Mouse (Mus musculus) frontal cortex, adult (tissue): ENCODE measurements around the gene Eif3k.
A peak's percentile ranks its signal among the peaks of the same experiment; 100 is the strongest.
"Not testable (repeated sequence)": the region's sequence is repeated elsewhere in the genome, so short reads cannot be mapped to it uniquely, and the experiment has no call there.

Experiments
- ATAC-seq: cut with Nextera tagmentation; 2 replicates; pipeline ENCODE4 v1.9.2; 2017; ENCODE audit warnings: mild to moderate bottlenecking, moderate library complexity, mixed read lengths; ENCODE audit not compliant: low TSS enrichment

Eif3k gene

DNA sequence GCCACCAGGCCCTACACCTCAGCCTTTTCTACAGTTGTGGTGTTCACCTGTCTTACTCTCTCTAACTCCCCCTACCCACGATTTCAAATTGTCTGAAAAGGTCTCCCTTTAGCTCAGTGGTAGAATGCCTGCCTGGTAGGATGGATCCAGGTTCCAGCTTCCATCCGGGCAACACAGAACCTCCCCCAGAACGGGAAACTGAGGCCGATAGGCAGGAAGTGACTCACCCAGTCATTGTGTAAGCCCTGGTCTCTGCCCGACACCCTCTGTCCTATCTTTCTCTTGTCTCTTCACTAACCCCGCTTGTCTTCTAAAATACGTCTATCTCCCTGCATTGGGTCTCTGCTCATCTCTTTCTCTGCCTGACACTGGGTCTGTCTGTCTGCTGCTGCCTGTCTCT, 3.5 kb upstream of the Eif3k start:
- ATAC-seq: no peak

DNA sequence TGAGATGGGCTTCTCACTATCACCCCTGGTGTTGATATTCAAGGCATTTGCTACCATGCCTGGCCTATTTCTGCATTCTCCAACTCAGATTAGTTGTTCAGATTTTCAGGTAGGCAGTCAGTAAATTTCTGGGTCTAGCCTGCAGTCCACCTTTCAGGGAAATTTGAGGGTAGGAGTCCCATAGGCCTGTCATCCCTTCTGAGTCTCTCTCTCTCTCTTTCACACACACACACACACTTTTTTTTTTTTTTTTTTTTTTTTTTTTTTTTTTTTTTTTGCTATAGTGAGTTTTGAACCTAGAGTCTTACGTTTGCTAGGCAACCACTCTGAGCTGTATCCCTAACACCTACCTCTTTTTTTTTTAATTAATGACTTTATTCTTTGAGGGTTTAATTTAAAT, 2.8 kb upstream of the Eif3k start:
- no peak for ATAC-seq

DNA sequence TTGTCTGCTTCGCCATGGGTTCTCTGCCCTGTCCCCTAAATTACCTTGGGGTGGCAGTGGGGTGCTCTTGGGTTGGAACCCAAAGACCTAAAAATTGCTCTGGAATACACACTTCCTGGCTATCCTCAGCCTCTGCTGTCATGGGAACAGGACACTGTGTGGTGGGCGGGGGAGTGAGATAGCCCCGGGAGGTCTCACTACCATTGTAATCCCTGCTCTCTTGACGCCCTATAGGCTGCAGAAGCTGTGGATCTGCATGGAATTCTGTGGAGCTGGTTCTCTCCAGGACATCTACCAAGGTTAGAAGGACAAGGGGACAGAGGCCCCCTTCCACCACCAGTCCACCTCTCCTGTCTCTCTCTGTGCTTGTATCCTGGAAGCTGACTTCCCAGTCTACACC, 2.2 kb upstream of the Eif3k start:
- no peak for ATAC-seq

DNA sequence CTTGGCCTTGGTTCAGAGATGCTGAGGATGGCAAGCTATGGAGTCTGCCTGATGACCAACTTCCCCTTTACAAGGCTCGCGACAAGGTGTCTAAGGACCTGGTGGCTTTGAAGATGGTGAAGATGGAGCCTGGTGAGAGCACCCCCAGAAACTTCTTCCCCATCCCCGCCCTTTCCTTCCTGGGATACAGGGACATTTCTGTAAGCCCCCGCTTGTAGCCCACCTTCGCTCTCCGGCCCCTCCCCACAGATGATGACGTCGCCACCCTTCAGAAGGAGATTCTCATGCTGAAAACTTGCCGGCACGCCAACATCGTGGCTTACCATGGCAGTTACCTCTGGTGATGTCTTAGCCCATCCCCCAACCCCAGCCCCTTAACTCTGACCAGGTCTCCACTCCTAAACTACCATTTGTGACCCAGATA, 1.5 kb upstream of the Eif3k start:
- ATAC-seq: no peak

DNA sequence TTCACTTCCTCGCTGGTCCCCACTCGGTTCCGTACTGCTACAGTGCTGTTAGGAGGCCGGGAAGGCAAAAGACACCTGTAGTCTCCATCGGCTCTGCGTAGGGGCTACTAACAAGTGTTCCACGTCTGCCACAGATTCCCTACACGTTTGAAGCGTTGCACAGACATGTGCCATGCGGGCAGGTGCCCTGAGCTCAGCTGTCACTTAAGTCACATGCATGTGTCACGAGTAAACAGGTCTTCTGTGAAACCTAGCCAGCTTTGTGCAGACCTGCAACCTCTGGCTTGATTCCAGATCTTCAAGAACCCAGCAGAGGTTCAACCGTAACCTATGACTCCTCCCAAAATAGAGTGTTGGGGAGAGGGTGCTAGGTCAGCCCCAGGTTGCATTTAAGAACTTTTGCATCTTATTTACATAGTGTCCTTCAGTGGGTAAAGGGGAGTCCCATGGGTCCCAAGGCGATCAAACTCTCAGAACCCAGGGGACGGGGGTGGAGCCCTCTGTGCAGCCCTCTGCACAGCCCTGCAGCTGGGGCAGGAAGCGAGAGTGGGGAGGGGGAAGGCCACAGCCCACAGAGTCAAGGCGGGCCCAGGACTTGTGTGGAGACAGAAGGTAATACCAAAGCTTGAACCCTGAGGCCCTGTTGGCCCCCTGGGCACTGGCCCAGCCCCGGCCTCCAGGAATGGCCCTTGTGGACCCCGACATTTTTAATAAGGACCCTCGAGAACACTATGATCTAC, 780 bp upstream of the Eif3k start:
- peak; percentile 48; the same call in 1 of the 2 replicates for ATAC-seq

DNA sequence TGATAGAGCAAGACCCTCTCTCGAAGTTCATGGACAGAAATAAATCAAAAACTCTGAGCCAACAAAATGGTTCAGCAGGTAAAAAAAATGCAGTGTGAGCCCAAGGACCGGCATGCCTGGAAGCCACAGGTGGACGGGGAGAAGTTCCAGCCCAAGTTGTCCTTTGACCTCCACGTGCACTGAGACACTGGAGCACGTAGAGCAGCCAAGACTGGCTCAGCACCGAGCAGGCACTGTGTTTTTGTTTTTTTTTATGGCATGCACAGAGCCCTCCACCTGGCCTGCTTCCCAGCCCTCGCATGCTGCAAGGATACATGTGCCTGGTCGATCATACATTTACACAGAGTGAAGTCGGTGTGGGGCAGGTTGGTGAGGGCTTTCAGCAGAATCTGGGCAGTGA, 4.1 kb downstream of the Eif3k start:
- ATAC-seq: no peak

DNA sequence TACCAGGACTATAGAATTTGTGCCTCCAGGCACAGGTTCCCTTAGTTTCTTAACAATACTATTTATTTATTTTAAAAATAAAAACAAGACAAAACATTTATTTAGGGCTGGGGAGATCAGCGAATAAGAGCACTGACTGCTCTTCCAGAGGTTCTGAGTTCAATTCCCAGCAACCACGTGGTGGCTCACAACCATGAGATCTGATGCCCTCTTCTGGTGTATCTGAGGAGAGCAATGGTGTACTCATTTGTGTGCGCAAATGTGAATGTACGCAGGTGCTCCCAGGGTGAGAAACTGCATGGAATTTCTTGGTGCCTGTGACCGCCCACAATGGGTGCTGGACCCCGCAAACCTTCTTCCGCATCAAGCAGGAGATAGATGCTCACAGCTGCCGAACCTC, 8.6 kb downstream of the Eif3k start:
- ATAC-seq: no peak

DNA sequence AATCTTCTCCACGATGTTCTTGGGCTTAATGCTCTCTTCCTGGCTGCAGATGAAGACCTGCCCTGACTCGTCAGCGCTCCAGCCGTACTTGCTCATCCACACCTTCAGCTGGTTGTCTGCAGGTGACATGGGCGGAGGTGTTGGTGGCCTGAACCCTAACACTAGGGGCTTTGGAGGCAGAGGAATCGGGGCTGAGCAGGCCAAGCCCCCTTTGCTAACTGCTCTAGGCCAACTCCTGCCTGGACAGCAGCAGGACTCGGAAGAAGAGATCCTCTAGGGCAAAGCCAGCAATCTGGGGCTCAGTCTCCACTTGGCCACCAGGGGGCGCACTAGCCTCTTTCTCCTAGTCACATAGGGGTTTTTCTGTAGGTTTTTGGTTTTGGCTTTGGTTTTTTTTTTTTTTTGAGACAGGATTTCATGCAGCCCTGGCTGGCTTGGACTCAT, 9.1 kb downstream of the Eif3k start:
- ATAC-seq: no peak

DNA sequence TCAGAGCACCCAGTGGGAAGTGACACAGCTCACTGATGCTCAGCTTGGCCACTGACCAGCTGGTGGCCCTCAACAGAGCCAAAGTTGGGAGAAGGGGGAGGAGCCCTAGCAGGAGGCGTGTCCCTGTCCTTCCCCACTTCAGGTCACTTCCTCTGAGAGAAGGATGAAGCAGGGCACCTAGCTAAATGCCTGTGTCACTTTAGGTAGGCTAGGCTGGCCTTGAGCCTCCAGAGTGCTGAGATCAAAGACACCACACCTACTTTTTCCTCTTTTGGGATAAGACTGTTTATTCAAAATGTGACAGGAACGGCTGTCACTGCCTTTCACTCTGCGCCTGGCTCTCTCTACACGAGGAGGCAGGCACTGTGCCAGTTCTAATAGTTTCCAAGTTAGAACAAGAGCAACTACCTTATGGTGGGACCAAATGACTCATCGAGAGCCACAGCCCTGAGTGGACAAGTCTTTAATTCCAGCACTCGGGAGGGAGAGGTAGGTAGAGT, 9.8 kb downstream of the Eif3k start:
- ATAC-seq: no peak

DNA sequence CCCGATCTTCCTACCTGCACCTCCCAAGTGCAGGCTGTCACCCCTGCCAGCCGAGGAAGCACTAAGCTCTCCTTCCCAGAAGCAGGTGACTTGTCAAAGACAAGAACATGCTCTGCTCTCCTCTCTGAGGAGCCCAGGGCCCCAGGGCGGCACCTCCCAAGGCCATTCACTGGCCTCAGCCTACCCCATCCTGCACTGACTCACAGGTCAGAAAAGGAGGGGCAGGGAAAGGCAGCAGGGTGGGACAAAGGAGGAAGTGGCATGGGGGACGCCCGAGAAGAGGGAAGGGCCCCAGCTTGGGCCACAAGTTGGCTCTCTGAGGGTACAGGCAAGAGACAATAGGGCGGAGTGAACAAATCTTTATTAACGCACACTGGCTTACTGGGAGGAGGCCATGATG, 10.6 kb downstream of the Eif3k start:
- no peak for ATAC-seq

DNA sequence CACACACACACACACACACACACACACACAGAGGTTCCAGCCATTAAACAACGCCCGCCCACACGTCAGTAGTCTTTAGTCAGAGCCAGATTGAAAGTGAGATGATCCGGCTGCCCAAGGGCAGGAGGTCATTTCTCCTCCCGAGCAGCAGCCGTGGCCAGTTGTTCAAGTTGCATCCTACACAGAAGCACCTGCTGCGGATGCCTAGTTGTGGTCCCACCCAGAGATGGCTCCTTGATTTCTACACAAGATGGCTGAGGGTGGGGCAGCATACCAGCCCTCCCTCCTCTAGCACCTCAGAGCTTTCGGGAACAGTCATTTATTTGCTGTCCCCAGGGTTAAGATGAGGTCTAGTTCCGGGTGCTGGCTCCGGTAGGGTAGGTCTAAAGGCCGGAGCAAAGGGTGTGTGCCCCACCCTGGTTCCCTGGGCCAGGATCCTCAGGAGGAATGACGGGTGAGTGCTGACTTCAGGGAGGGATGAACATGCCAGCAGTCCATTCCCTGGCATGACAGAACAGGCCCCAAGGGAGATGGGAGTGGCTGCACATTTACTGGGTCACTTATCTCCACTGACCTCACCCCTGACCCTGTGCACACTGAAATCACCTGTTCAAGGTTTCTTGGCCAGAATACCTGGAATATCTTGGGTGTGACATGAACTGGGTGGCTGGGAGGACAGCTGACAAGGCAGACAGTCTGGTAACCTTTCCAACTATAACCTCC, 11.8 kb downstream of the Eif3k start:
- no peak for ATAC-seq

DNA sequence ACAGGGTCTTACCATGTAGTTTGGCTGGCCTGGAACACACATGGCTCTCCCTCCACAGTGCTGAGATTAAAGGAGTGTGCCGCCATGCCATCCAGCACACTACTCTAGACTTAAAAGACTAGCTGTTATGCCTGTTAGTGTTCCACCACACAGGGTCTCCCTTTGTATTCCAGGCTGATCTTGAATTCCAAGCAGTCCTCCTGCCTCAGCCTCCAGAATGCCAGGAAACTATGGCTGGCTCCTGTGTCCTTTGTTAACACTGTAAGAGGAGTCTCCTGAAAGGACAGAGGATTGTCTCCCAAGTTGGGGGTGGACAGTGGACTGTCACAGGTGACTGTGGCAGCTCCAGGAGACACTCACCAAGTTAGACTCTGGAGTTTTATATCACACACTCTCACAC, 12.4 kb downstream of the Eif3k start:
- ATAC-seq: no peak

DNA sequence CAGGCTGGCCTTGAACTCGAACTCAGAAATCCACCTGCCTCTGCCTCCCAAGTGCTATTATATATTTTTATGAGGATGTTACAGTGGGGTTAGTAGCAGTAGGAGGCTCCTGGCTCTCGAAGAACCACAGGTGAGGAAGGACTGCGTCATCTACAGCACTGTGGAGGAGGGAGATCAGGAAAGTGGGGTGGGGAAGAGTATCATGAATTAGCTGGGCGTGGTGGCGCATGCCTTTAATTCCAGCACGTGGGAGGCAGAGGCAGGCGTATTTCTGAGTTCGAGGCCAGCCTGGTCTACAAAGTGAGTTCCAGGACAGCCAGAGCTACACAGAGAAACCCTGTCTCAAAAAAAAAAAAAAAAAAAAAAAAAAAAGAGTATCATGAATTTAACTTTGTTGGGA, 13.5 kb downstream of the Eif3k start:
- ATAC-seq: not testable (repeated sequence)

DNA sequence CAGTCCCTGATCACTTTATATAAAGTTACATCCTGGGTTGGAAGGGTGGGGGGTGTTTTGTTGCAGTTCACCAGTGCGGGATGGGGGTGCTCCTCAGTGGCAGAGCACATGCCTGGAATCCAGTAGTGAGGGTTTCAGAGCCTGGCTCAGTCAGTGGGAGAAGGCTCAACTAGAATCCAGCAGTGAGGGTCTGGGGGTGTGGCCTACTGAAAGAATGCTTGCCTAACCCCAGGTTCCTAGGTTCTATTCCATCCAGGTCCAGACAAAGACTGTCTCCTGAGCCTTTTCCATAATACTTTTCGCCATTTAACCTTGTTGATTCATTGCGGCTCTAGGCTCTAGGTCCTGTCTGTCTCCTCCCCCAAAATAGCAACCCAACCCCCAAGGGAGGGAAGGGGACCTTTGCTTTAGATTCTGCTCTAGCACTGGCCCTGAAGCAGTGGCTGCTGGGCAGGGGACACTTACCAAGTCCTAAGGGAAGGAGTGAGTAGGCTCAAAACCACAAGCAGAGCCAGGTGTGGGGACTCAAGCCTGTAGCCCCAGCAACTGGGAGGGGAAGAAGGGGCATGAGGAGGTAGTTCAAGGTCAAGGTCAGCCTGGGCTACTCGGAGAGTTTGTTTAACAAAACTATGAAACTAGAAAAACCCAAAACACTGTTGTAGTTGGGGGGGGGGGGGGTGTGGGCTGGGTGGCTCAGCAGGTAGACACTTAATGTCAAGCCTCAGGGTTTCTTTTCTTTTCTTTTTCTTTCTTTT, 14.7 kb downstream of the Eif3k start:
- ATAC-seq: no peak

DNA sequence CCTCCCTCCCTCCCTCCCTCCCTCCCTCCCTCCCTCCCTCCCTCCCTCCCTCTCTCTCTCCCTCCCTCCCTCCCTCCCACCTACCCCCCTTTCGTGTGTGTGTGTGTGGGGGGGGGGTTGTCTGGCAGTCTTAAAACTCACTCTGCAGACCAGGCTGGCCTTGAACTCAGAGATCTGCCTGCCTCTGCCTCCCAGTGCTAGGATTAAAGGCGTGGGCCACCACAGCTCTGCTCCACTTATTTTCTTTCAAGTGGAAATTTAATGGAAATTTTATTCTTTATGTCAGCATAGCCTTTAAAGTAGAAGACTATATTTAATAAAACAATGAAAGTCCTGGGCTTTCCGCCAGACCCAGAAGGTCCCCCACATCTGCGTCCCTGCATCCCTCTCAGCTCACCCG, 15.5 kb downstream of the Eif3k start:
- ATAC-seq: no peak

DNA sequence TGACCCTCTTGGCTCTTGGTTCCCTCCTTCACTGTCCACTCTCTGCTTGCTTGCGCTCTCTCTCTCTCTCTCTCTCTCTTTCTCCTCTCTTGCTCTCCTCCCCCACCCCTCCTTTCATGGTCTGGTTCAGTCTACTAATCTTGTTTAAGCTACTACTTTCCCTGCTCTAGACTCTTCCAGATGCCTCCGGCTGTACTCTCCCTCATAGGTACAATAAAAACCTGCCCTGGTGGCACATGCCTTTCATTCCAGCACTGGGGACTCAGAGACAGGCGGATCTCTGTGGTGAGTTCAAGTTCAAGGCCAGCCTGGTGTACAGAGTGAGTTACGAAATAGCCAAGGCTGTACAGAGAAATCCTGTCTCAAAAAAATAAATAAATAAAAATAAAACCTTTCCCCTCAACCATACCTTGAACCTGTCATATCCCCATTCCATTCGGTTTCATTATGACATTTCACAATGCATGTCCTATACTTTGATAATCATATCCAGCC, 16.3 kb downstream of the Eif3k start:
- no peak for ATAC-seq

DNA sequence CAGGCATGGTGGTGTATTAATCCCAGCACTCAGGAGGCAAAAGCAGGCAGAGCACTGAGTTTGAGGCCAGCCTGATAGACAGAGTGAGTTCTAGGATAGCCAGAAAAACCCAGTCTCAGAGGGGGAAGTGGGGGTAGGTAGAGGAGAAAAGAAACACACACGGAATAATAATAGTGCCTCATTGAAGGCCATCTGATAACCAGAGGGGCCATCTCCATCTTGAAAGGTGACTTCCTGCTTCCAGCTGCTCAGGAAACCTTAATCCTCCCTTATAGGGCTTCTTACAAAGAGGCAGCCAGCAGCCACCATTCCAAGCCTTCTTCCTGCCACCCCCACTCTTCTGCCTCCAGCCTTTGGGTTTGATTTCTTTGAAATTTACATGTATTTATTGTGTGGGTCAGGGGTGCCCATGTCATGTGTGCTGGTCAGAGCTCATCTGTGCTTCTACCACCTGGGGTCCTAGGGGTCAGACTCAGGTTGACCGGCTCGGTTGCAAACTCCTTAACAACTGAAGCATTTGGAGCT, 18.2 kb downstream of the Eif3k start:
- ATAC-seq: no peak

DNA sequence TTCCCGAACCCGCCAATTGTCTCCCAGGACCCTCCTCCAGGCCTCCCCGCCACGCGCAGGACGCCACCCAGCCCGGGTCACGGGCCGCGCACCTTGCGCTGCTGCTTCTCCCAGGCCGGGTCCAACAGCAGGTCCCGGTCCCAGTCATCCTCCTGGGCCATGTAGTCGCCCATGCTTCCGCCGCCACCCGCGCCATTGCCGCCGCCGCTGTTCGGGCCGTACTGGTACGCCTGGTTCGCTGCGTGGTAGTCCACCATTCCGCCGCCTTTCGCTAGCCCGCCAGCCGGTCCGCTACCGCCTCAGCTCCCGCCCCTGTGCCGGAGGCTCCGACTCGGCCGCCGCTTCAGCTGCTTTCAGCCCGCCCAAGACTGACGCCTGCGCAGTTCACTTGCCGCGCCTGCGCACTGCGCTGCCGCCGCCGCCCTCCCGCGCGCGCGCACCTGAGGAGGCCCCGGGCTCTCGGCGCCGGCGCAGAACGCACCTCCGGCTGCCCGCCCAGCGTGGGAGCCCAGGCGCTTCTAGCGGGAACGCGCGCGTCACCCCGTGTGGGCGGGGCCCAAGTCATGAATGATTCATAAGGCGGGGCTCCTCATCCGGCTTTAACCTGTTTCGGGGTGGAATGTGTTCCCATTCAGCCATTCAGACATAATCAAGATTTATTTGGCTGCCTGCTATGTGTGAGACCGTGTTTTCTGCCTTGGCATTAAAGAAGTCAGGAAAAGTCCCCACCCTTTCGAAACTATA, 19.6 kb downstream of the Eif3k start, which contains the start of gene Actn4:
Actn4 (minus strand) TSS at position 414 of the 744 bp plus-strand sequence.
- ATAC-seq: peak; percentile 87

DNA sequence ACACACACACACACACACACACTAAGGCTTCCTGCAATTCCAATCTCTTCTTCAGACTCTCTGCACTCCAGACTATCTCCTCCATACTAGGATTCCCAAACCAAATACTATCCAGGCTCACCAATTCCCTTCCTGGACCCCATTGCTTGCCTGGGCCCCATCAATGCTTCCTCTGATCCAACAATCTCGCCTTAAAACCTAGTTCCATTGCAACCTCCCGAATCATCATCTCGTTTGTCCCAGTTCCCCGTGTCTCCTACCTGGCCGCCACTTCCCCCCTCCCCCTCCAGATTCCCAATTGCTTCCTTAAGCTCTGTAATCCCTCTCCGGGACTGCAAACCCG, 20.1 kb downstream of the Eif3k start:
- no peak for ATAC-seq

DNA sequence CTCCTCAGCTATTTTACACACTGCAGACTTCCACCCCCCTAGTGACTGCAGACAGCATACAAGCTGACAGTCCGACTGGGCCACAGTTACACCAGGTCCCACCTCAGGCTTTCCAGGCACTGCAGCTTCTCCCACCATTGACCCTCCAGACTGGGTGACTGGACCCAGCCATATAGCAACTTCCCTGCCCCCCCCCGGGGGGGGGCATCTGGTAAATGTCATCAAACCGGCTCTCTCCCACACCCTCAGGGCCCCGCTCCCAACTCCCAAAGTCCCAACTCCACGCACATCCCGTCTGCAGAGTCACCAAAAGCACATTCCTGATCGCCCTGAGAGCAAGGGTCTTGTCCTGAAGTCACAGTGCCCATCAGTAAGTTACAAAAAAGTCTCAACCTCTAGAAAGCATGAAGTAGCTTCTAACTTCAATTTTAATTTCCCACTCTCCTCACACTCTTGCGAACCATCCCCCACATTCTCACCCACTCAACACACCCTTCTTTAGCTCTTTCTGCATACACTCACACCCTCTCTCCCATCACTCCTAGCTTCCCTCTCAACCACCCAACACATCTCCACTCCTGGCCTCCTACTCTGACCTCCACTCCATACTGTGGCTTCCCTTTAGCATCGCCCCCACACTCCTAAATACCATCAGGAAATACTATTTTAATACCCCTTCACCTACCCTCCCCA, 21.2 kb downstream of the Eif3k start:
- ATAC-seq: peak; percentile 38; the same call in 1 of the 2 replicates
